Mouse (Mus musculus): ENCODE results near the gene Grm7.

Gene Grm7

DNA sequence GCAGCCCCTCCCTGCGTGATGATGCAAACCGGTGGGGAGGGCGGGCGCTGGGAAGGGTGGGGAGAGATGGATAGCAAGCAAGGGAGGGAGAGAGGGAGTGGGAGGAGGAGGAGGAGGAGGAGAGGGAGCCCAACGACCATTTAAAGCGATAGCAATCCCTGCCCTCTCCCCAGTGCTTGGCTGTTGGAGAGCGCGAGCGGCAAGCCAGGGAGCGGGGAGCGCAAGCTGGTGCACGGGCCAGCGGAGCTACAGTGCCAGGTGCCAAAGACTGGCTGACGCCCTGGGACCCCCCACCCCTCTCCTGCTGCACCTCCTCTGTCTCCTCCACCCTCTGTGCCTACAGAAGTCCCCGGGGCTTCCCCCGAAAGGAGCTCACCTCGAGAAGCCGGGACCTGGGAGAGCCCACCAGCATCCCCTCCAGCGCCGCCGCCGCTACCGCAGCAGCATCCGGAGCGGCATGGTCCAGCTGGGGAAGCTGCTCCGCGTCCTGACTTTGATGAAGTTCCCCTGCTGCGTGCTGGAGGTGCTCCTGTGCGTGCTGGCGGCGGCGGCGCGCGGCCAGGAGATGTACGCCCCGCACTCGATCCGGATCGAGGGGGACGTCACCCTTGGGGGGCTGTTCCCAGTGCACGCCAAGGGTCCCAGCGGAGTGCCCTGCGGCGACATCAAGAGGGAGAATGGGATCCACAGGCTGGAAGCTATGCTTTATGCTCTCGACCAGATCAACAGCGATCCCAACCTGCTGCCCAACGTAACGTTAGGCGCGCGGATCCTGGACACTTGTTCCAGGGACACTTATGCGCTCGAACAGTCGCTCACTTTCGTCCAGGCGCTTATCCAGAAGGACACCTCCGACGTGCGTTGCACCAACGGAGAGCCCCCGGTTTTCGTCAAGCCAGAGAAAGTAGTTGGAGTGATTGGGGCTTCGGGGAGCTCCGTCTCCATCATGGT, at the start of gene Grm7:
Gene Grm7, plus strand, starts transcription at position 171 of the 951 bp plus-strand sequence.
- DNase-seq (ENCODE audit: low spot score) = peak; percentile 5

GRCm38 (mm10) chr6:110645041-110645410, 355 bp upstream of the Grm7 start:
- no peak for DNase-seq (ENCODE audit: low spot score)

GRCm38 (mm10) chr6:110646901-110647300, 1.5 kb downstream of the Grm7 start:
- no peak for DNase-seq (ENCODE audit: low spot score)

DNA sequence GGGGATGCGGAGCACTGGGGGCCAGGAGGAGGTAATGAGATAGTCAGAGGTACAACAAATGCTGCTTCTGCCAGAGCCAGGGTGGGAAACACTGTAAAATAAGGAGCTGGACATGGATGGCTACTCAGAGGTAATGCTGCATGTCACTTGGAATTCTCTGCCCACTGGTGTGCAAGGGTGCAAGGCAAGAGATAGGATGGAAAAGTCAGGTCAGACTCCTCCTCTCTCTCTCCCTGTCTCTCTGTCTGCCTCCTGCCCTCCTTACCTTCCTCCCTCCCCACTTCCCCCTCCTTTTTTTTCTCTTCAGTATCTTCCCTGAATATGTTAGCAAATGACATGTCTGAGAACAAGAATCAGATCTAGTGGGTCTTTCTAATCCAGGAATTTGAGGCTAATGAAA, 3.8 kb downstream of the Grm7 start:
- no peak for DNase-seq (ENCODE audit: low spot score)

GRCm38 (mm10) chr6:110653361-110654001, 8.1 kb downstream of the Grm7 start:
- no peak for DNase-seq (ENCODE audit: low spot score)

DNA sequence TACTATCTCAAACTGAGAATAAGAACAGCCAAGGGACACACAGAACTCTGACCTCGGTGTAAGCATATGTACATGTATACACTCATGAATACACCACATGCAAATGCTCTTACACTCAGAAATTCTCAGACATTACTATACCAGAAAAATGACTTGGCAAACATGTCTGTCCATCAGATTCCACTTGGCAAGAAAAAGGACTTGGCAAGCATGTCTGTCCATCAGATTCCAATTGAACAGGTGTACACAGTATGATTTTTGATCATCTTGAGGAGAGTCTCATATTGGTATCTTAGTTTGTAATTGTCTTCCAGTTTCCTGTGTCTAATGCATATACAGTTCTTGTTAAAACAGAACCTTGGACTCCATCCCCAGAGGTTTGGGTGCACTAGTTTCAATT, 19.1 kb downstream of the Grm7 start:
- DNase-seq (ENCODE audit: low spot score) = no peak

DNA sequence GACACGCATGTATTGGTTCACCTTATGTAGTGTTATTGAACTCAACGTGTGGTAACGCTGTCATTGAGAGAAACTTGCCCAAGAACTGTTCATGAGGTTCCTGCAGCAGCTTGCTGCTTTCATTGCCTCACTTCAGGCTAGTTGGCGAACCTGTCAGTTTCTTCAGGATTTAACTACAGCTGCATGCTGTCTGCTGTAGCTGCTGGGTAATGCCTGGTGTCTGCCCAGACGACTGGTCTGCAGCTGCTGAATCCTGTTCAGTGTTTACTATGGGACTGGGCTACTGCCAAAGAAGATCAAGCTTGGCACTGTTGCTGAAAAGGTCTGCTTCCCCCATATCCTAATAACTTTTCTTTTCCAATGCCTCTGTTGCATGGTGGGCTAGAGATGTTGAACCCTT, 23.1 kb downstream of the Grm7 start:
- DNase-seq (ENCODE audit: low spot score) = no peak

GRCm38 (mm10) chr6:110690954-110691353, 45.6 kb downstream of the Grm7 start:
- no peak for DNase-seq (ENCODE audit: low spot score)

DNA sequence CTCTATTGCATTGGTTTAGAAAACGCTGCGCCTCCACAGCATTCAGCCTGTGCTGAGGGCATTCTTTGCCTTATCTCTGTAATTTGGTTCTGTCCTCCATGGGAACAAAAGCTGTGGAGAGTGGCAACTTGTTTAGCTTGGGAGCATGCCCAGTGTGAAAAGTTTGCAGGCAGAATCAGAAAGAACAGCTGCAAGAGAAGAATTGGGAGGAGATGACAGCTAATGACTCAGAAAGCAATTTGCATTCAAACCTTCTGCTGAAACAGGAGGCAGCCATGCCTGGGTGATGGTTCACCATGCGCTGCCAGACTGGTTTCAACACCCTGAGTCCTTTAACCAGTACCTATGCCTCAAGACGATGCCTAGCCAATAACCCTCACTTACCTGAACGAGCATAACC, 64.4 kb downstream of the Grm7 start:
- DNase-seq (ENCODE audit: low spot score) = no peak

- no peak for DNase-seq (ENCODE audit: low spot score)
Measured at GRCm38 (mm10) chr6:110714943-110715342, 69.6 kb downstream of the Grm7 start.

- DNase-seq (ENCODE audit: low spot score) = no peak
Measured at GRCm38 (mm10) chr6:110723371-110723770, 78.0 kb downstream of the Grm7 start.

- no peak for DNase-seq (ENCODE audit: low spot score)
Measured at GRCm38 (mm10) chr6:110733914-110734313, 88.5 kb downstream of the Grm7 start.

GRCm38 (mm10) chr6:110743981-110744670, 98.7 kb downstream of the Grm7 start:
- no peak for DNase-seq (ENCODE audit: low spot score)

DNA sequence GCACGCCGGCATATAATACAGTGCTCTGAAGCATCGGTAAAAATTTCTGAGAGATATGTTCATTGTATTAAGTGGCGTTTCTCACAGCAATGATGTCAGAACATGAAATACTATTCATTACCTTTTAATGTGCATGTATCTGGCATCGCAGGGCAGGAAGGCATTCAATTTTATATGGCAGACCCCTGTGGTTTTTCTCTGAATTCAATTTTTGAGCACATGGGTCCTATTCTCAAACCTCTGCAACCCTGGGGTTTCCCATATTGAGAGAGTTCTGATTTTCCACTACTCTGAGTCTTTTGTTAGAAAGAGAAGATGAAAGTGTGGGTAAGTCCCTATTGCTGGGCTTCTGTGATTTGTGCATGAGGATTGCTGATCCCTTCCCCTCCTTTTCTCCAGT, 110.5 kb downstream of the Grm7 start:
- no peak for DNase-seq (ENCODE audit: low spot score)

- no peak for DNase-seq (ENCODE audit: low spot score)
Measured at GRCm38 (mm10) chr6:110769588-110769987, 124.2 kb downstream of the Grm7 start.

DNA sequence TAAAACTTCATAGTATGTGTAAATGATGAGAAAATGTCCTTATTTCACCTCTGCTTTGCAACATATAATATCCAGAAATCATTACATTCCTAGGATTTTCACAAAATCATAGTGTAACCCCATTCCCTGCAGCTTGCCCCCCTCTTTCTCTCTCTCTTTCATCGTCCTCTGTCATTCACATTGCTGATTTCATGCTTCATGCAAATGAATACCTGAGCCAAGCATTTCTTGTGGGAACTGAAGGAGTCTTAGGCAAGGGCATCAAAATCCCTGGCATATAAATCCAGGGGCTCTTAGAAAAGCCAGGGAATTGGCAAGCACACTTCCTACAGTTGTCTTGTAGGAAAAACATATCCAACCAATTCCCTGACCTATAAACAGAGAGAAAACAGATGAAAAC, 127.3 kb downstream of the Grm7 start:
- DNase-seq (ENCODE audit: low spot score) = no peak

GRCm38 (mm10) chr6:110776046-110776445, 130.7 kb downstream of the Grm7 start:
- no peak for DNase-seq (ENCODE audit: low spot score)

DNA sequence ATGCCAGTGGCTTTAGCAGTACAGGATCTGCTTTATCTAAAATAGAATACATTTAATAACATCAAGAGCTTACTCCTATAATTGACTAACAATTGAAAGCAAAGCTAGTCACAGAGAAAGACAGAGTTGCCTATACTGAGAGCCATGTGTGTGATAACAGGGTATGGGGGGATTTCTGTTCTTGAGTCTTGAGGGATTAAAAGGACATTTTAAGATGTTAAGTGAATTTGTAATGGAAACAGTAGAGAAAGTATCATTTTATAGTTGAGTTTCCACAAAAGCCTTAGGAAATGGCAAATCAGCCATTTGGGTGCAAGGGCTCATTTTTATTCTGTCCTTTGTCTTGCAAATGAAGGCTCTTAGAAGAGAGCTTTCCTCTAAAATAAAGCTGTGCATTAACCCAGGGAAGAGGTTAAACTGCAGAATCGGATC, 140.1 kb downstream of the Grm7 start:
- no peak for DNase-seq (ENCODE audit: low spot score)

DNA sequence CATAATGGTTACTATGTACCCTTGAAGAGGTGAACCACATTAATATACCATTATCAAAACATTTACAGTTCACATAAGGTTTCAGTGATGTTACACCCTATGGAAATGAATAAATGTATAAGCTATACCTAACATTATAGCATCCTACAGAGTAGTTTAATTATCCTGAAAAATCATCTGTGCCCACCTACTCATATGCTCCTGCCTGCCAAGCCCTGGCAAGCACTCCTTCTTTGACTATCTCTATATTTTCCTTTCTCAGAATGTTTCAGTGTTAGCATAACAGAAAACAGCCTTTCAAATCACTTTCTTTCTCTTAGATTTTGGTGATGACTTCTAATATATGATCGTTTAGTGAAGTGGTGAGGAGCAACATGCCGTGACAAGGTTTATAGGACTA, 147.3 kb downstream of the Grm7 start:
- DNase-seq (ENCODE audit: low spot score) = no peak

DNA sequence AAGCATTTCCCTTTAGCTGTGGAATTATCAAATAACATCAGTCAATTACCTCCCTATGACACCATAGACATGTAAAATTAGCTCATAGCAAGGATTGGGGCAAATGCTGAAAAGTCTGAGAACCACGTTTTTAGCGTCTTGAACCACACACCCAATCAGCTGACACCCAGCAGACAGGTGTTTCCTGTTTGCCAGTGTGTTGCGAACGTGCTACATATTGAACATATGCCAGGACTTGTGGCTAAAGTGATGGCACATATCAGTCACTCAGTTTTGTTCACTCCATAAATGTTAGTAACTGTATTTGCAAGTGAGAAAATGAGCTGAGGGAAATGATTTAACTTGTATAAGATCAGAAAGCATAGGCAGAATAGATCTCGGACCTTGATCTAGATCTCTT, 162.1 kb downstream of the Grm7 start:
- no peak for DNase-seq (ENCODE audit: low spot score)

- no peak for DNase-seq (ENCODE audit: low spot score)
Measured at GRCm38 (mm10) chr6:110812214-110812613, 166.8 kb downstream of the Grm7 start.

DNA sequence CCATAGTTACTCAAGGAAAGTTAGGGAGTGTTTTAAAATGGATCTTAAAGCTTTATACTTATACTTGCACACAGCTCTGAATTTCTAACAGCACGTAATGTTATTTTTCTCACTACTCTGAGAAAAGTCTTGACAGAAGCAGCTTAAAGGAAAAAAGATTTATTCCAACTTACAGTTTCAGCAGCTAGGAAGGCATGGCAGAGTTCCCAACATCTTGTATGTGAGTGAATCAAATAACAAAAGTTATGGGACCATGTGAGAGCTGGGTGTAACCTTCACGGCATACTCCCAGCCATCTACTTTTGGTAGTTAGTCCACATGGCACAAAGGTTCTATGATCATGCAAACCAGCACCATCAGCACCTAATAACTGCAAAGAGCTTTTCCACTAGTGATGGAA, 172.9 kb downstream of the Grm7 start:
- no peak for DNase-seq (ENCODE audit: low spot score)

GRCm38 (mm10) chr6:110868311-110868710, 222.9 kb downstream of the Grm7 start:
- DNase-seq (ENCODE audit: low spot score) = no peak
